Mouse (Mus musculus) left cerebral cortex, postnatal 36 days (tissue): ENCODE data around the gene Msl3. TPM values are rescaled to one million over a fixed set of nuclear protein-coding genes. Genes with fewer than 3 reads are reported as not detected.
"Not testable (repeated sequence)": the region's sequence is repeated elsewhere in the genome, so short reads cannot be mapped to it uniquely, and the experiment has no call there.

Experiments used
- DNase-seq, 2 experiments: peaks; one replicate each; pipeline ENCODE4 v3.0.0; 2021 to 2022; ENCODE audit warnings: low spot score in 2 of 2, mixed read lengths in 1 of 2
- intact Hi-C: fragments of 180-260 bp; cut with DNase I; formaldehyde crosslinking; loops from one replicate; pipeline ENCODE4 v1.15.1; 2025
- total RNA-seq, 2 experiments: library from RNA; stranded (reverse); gene quantifications; 2 replicates each; pipeline ENCODE4 v1.2.3; 2021

Gene Msl3
- 10 to 100 TPM; 25.4 to 25.6 TPM for total RNA-seq

GRCm38 (mm10) chrX:168673525-168674406 lies at the start of gene Msl3:
TSS of gene Msl3 (minus strand) at chrX:168673898.
- intact Hi-C loops, result loop anchor here (5.0 to 10.0 kb wide), 2 partner anchors 264 to 631 kb away; no protein-coding TSS in a partner anchor
- DNase-seq, result peak; percentile 80 to 83

DNA sequence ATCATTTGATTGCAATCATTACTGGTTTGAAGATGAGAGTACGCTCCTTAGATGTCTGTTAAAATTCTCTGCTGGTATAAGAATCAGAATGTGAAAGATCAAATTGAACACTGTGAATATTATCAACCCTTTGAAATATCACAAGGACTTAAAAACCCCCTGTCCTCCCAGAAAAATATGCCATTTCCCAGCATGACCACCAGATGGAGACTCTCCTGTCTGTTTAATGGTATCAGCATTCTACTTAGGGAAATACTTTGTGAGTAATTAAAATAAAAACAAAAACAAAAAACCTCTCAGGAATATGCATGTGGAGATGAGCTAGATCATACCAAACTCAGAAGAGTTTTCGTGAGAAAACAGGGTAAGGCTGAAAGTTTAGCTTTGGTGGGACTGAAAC lies 44.3 kb upstream of the Msl3 start:
- intact Hi-C loops, result loop anchor here (5.0 kb wide), 1 partner anchor 214 kb away; no protein-coding TSS in a partner anchor
- DNase-seq, result no peak

DNA sequence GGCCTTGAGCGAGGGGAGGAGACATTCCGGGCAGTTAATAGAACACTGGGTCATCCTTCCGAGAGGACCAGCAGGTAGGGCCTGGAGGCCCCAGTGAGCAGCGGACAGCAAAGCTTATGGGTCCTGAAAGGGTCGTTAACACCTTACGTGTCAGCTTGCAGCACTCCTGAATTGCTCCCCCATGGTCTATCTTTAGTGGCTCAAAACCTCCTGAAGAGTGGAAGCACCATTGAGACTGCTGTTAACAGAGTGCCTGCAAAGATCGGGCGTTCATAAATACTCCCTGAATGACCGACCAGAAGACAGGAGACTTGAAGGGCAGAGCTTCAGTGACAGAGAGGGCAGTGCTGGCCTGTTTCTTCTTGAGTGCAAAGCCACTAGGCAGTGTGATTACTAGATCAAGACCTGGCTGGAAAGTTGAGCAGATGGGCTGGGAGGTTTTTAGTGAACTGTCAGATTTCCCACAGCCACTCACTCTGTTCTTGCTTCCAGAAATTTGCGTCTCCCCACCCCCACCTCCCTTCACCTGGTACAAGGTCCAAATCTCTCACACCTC lies 787 bp upstream of the Msl3 start:
- intact Hi-C loops, result loop anchor here (5.0 to 10.0 kb wide), 2 partner anchors 263 to 630 kb away; no protein-coding TSS in a partner anchor
- DNase-seq, result peak in 1 of 2 experiments; percentile 48

GRCm38 (mm10) chrX:168672913-168673524 lies 679 bp downstream of the Msl3 start:
- intact Hi-C loops, result loop anchor here (5.0 to 10.0 kb wide), 2 partner anchors 264 to 632 kb away; no protein-coding TSS in a partner anchor
- DNase-seq, result peak in 1 of 2 experiments; percentile 8

GRCm38 (mm10) chrX:168672425-168672824 lies 1.3 kb downstream of the Msl3 start:
- peak; percentile 36 to 44 for DNase-seq
- intact Hi-C loops, result loop anchor here (5.0 to 10.0 kb wide), 2 partner anchors 265 to 632 kb away; no protein-coding TSS in a partner anchor

DNA sequence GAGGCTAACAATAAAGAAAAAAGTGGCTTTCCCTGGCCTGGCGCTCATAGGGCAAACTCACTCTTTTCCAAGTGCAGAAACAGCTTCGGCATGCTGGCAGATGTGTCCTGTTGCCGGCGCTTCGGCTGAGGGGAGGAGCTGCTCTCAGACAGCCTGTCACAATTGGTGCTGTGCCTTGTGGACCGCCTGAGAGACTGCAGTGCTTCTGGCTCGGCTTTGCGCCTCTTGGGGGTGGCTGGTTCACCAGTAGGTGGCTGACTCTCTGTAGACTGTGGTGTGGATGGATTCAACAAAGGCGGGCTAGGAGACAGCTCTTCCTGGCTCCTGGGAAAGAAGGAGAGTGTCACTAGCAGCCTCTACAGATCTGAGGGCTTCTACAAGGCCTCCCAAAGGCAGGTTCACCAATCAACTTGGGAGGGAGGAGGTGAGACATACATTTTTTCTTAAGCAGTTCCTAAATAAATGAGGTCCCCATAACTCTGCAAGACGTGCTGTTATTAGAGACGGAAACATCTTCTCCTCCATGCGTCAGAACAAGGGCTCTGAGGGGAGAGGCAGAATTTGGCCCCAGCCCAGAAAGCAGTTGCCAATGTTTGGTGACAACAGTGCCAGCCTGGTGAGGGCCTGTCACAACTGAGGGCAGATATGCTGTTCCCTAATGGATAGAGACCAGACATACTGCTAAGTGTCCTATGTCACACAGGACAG lies 9.6 kb downstream of the Msl3 start:
- intact Hi-C loops, result no loop called here

DNA sequence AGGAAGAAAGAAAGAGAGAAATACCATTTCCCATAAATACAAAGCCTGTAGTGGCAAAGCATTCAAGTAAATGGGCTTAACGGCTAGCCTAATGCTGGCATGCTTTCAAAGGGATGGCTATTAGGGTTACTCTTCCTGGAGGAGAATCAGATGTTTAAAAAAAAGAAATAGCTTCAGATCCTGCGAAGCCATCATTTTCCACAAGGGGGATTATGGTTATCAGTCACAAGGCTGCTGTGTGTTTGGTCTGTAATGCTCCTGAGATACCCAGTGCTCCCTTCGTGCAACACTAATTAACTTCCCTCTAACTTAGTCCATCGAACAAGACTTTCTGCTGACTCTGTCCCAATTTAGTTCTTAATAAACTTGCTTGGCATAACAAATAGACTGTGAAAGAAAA lies 13.5 kb downstream of the Msl3 start:
- intact Hi-C loops, result no loop called here
- DNase-seq, result no peak

More for the DNA sequence above, 9.6 kb downstream of the Msl3 start:
- peak in 1 of 2 experiments; percentile 5 for DNase-seq

DNA sequence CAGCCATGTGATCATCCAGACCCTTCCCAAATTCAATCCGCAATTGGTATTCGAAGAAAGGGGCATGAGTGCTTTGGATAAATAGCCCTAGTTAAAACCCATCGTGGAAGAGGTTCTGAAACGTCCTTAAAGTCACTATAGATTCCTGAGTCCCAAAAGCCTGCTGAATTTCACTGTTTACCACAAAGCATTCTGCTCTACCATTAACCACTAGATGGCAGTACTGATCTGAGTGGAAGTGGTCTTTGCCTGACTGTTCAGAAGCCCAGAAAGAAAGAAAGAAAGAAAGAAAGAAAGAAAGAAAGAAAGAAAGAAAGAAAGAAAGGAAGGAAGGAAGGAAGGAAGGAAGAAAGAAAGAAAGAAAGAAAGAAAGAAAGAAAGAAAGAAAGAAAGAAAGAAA lies 13.9 kb downstream of the Msl3 start:
- not testable (repeated sequence) for DNase-seq
- intact Hi-C loops, result loop anchor here (5.0 kb wide), 1 partner anchor 277 kb away; no protein-coding TSS in a partner anchor

GRCm38 (mm10) chrX:168659275-168659674 lies 14.4 kb downstream of the Msl3 start:
- DNase-seq, result no peak
- intact Hi-C loops, result loop anchor here (5.0 kb wide), 1 partner anchor 278 kb away; no protein-coding TSS in a partner anchor

DNA sequence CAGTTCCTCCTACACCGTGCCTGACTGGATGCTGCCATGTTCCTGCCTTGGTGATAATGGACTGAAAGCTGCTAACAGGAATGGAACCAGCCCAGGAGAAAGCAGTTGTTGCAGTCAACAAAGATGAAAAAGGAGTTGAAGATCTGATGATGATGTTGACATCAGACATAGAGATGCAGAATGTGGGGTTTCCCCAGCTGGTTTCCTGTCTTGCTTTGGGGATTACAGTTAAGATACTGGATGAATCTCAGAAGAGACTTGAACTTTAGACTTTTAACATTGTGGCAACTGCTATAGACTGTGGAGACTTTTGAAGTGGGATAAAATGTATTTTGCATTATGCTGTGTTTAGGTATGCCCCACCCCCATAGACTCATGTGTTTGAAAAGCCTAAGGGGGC lies 15.9 kb downstream of the Msl3 start:
- DNase-seq, result no peak
- intact Hi-C loops, result loop anchor here (5.0 kb wide), 1 partner anchor 280 kb away; no protein-coding TSS in a partner anchor

DNA sequence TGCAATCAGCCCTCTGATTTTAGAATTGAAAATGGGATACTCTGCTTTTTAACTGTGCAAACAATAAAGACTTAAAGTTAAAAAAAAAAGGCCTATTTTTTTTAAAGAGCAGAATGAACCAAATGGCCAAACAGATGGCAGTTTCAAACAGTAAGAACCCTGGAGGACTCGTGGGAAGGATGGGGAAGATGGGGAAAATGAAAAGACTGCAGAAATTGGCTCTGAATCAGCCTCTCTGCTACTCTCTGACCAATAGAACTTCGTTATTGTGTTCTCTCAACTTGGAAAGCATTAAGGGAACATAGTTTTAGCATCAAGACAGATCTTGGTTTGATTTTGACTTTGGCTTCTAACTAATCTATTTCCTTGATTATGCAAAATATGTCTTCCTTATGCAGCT lies 24.4 kb downstream of the Msl3 start:
- DNase-seq, result no peak
- intact Hi-C loops, result loop anchor here (10.0 kb wide), 2 partner anchors 235 to 1365 kb away; no protein-coding TSS in a partner anchor

DNA sequence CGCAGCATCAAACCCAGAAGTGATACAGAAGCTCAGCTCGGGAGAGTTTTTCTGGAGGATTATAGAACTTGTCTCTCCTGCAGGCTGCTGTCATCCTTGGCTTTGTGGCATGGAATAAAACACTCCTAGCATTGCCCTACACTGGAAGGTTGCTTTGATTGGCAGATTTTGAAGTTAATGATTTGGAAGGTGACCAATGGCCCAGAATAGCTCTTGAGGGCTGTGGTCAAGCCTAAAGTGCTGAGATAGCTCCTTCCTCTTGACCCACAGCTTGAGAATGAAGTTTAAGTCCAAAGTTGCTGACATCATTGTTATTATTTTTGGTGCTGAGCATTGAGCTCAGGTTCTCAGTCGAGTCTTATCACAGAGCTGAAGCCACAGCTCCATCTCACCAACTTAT lies 26.0 kb downstream of the Msl3 start:
- DNase-seq, result no peak

DNA sequence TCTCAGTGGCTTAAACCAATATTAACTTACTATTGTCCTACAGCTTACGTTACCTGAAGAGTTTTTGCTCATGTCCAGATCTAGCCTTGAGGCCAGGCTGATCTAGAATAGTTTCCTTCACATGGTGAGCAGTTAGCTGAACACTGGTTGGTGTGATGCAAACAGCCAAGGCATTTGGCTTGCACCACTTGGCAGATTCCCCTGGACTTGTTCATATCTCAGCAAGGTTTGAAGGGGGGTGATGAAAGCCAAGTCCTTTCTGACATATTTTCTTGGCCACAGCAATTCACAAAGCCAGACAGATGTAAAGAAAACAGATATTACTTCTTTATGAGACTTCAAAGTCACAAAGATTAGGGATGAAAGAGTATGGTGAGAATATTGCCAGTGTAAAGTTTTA lies 30.2 kb downstream of the Msl3 start:
- intact Hi-C loops, result loop anchor here (10.0 kb wide), 2 partner anchors 229 to 1359 kb away; no protein-coding TSS in a partner anchor

More for the DNA sequence above, 26.0 kb downstream of the Msl3 start:
- intact Hi-C loops, result loop anchor here (10.0 kb wide), 2 partner anchors 233 to 1363 kb away; no protein-coding TSS in a partner anchor

GRCm38 (mm10) chrX:168639556-168640356 lies 33.9 kb downstream of the Msl3 start:
- DNase-seq, result peak; percentile 33 to 52
- intact Hi-C loops, result loop anchor here (10.0 kb wide), 2 partner anchors 225 to 1355 kb away; no protein-coding TSS in a partner anchor

More for the DNA sequence above, 30.2 kb downstream of the Msl3 start:
- DNase-seq, result no peak
